Mouse (Mus musculus): ENCODE data around the gene Gnai3.

Gnai3 gene

DNA sequence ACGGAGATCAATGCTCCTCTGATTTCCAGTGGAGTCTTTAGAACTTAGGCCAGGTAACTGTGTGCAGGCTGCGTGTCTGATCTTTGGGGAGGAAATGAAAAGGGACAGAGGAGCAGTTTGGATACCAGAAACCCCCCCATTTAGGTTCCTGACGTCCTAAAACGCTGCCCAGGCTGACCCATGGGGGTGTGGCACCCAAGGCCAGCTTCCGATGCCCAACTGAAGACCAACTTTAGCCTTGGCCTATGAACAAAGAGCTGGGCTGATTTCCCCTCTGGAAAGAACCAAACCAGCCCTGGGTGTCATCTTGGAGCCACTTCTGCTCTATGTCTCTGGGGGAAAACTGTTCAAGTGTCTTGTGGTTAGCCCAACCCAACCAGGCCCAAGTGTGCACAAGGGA, 18.1 kb upstream of the Gnai3 start:
- no peak for DNase-seq

DNA sequence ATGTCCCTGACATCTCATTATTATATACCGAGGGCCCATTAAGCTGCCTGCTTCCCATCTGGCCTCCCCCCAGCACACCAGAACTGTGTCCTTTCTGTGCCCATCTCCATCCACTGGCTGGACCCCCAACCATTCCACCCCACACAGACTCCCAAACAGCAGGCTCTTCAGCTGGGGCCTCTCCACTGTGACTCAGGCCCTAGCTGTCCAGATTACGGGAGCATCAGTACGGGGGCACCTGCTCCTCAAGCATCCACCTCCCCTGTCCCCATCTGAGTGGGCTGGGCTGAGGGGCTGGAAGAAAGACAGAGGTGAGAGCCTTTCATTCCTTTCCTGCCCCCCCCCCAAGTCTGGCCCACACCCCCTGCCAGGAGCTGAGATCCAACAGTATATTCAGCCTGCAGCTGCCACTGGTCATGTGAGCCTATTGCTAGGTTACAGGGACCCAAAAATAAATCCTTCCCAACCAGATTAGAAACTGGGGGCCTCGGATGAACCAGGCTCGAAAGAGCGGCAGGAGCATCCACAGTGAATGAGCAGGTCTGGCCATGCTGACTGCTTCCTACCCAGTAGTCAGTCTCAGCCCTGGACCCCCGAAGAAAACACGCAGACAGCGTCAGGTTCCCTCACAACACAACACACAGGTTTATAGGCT, 12.6 kb upstream of the Gnai3 start:
- DNase-seq: no peak

GRCm38 (mm10) chr3:108154656-108155055, 8.7 kb upstream of the Gnai3 start, which contains the start of gene Gpr61:
Gene Gpr61 (minus strand): TSS chr3:108154882.
- DNase-seq: peak; percentile 38 to 63

GRCm38 (mm10) chr3:108152290-108152689, 6.3 kb upstream of the Gnai3 start:
- no peak for DNase-seq

DNA sequence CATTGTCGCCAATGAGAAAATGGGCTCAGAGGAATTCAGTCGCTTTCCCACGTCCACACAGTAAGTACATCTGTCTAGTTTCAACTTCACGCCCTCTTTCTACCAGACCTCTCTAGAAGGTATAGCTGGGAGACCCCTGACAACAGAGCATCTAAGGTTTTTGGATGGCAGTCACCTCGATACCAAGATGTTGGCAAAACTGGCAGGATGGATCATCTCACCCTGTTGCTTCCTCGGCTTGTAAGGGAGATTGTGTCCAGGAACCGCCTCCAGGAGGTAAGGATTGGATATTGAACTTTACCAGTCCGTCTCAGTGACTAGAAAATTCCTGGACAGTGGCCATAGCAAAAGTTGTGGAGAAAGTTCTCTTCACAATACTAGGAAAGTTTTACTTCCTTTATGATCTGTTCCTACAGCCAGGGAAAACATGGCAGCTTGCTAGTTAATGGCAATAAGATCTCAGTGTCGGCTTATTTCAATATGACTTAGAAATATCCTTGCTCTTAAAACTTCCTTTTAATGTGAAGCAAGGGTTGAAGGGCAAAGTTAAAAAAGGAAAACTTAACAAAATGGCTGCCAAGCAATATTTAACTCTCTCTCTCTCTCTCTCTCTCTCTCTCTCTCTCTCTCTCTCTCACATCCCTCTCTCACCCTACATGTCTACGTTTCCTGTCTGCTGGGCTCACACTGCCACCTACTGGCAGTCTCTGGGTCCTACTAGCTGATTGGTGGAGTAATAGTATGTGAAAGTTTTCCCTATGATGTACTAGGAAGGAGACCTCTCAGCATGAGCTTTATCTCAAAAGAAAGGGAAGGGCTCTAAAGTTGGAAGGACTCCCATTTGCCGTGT, 1.7 kb upstream of the Gnai3 start:
- peak; percentile 86 to 93 for DNase-seq

DNA sequence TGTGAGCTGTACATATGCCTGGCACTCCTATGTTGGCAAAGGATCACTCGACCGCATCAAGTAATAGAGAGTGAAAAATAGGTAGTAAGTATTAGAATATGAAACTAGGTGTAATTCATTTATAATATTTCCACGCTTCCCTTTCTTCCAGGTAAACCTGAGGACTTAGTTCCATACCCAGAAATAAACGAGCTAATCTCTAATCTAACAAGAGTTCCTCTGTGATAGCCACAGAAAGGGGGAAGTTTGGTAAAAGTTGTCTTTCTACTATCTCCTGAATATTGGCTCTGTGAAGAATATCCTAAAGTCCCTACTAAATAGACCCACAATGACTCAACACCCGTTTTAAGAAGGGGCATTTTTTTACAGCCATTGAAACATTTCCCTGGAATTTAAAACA, 725 bp upstream of the Gnai3 start:
- DNase-seq: no peak

GRCm38 (mm10) chr3:108140786-108141185, 5.2 kb downstream of the Gnai3 start:
- no peak for DNase-seq

- no peak for DNase-seq
These were observed 6.8 kb downstream of the Gnai3 start for GRCm38 (mm10) chr3:108139113-108139512.

DNA sequence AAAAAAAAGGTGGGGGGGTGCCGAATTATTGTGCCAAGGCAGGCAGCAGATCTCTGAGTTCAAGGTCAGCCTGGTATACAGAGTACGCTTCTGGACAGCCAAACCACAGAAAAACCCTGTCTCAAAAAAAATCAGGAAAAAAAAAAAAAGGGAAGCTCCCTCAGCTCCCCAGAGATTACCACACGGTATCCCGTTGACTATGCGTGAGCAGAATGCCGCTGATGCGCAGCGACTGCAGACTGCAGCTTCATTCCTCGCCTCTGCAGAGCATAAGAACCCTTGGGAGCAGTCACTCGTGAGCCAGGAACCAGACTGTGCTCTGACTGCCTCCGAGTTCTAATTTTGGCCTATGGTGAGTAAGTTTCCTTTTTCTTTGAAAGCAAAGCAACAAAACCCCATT, 11.2 kb downstream of the Gnai3 start:
- DNase-seq: peak in 1 of 2 experiments; percentile 30

DNA sequence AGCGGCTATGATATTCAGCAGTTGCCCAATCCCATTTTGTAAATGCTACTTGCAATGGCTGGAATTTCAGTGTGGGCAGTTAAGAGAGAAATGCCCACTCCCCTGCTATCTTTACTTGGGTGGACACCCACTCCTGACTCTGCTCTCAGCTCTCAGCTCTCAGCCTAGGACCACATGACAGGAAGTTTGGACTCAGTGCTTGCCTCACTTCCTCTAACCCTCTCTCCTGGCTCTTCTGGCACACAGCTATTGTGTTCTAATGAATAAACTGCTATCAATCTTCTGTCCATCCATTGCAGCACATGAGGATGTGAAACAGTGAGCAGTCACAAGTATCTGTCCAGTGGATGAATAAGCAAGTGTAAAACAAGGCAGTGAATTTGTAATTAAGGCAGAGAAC, 13.5 kb downstream of the Gnai3 start:
- DNase-seq: no peak

- DNase-seq: no peak
These were observed 14.1 kb downstream of the Gnai3 start for GRCm38 (mm10) chr3:108131821-108132220.

- DNase-seq: no peak
These were observed 14.7 kb downstream of the Gnai3 start for GRCm38 (mm10) chr3:108131216-108131615.

DNA sequence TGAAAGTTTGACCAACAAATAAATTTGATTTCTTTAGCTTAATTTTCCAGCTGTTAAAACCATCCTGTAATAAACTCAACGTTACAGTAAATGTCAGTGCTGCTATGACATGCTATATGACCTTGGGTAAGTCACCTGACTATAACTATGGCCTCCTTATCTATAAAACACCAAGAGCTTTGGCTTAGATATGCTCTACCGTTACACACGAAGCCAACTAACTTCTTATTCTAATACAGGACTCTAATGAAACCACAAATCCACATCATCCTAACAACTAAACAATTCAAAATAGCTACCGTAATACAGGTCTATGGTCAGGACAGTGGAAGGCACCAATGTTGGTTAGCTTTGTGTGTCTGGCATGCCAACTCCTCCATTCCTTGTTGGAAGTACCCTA, 16.1 kb downstream of the Gnai3 start:
- no peak for DNase-seq

DNA sequence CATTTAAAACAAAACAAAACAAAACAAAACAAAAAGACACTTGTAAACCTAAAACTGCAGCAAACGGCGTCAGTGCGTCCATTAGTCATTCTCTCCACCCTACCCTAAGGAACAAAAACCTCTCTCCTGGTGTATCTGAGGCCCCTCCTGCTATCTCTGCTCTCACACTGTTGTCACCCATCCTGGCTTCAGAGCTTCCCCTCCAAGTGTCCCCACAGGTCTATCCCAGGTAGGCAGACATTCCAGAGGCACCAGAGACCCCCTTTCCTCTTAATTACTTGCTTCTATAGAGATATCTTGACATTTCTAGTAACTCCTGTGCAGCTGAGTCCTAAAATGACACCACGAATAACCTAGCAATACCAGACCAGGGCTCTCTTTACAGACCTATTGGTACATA, 16.6 kb downstream of the Gnai3 start:
- DNase-seq: no peak

DNA sequence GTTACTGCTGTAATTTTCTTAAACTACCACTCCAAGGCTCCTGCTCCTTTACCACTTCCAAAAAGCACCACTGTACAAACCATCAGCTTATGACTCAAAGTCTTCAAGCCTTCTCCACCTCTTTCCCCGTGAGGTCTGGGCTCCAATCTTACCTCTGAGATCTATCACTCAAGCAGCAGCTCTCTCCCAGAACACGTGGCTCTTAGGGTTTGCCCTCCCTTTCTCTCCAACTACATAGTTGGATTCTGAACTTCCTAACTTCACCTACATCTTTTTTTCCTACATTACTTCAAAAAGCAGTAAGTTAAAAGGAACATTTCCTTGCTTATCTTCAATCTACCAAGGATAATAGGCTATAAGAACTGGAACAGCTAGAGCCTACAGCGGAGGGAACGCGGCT, 17.4 kb downstream of the Gnai3 start:
- DNase-seq: no peak

DNA sequence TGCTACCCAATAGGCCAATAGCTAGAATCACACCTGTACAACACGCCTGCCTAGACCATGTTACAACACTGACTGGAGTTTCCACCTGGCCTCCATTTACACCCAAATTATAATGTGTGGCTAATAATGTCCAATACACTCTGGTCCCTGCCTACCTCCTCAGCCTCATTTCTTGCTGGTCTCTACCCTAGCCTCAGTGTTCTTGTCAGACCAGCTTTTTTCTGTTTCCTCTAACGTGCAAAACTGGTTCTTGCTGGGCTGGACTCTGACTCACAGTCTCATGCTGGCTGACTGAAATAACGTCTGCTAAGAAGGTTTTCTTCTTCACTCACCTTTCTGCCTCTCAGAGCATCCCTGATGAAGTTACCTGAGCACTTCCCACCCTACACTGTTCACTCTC, 19.6 kb downstream of the Gnai3 start:
- DNase-seq: no peak

DNA sequence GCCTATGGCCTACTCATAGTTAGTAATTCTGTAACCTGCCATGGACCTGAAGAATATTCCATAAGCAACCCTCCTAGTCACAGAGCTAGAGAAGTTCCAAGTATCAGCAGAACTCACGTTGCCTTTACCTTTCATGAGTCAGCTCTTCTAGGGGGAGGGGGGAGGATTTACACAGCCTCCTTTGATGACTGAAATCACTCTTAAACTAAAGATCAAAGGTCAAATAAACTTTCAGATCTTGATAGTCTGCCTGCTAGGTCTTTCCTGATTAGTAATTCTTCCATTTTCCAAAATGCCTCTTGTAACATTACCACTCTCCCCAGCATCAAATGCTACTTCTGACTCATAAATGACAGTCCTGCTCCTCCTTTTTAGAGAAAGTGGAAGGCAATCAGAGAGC, 21.8 kb downstream of the Gnai3 start:
- no peak for DNase-seq

DNA sequence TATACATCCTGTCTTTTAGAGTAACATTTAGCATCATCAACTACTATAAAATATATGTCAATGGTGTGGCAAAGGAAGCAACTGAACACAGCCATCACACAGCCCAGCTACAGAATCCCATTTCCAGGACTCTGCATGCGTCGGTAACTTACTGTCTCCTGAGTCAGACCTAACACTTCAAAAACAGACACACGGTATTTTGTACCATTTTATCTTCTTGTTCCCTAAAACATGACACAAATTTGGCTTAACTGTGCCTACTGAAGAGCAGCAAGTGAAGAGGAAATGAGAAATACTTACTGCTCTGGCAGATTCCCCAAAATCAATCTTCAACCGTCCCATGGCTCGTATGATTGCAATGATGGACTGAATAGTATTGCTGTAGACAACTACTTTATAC, 22.7 kb downstream of the Gnai3 start:
- DNase-seq: no peak

- no peak for DNase-seq
These were observed 24.8 kb downstream of the Gnai3 start for GRCm38 (mm10) chr3:108121101-108121500.

DNA sequence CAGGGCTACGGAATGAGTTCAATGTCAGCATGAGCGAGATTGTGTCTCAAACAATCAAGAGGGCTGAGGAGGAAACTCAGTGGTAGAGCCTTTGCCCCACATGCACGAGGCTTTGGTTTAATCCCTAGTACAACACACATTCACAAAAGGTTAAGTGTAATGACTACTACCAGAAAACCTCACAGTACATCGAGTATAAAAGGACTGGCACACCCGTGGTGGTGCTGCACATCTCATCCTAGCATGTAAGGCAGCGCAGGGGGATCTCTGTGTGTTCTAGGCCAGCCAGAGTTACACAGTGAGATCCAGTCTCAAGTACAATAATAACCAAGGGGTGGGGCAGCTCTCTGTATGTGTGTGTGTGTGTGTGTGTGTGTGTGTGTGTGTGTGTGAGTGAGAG, 28.5 kb downstream of the Gnai3 start:
- no peak for DNase-seq

- DNase-seq: no peak
These were observed 32.2 kb downstream of the Gnai3 start for GRCm38 (mm10) chr3:108113591-108114289.

DNA sequence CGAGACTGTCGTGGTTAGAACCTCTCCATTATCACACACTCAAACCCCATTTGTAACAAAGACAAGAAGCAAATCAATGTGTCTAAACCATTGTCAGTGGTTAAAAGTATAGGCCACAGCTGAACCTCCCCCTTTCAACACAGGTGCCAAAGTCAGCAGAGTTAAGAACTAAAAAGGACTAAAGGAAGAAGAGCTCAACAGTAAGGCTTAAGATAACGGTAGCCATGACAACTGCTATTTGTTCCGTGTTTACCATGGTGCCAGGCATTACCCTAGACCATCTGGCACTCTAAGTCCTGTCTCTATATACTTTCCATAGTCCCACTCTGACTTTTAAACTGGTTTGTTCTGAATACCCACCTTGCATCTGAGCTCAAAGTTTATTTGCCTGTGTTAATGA, 33.3 kb downstream of the Gnai3 start:
- DNase-seq: no peak

- no peak for DNase-seq
These were observed 33.7 kb downstream of the Gnai3 start for GRCm38 (mm10) chr3:108112246-108112645.

DNA sequence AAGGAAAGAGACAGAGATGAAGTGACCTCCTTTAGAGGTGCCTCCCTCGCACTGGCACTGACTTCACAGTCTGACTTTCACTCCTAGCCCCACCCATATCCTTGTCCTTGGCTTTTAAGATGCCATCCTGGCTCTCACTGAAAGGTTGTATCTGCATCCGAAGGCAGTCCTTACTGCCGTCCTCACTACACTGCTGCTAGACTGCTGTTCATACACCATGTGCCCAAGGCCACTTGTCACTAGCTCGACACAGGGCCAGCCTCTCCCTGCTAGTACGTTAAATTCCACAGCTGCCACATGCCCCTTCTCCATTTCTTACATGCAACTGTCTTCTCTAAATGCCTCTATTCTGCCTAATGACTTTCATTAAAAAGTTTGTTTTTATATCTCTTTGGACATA, 34.6 kb downstream of the Gnai3 start:
- no peak for DNase-seq

Measured in cerebellum, postnatal 25 days (tissue).